Mouse (Mus musculus) stomach, embryonic 14.5 days (tissue): Measurements from ENCODE around the gene Map4k2. TPM values are rescaled to one million over a fixed set of nuclear protein-coding genes. Genes with fewer than 3 reads are reported as not detected.

Source experiments
- ATAC-seq: fragments of 200-750 bp; cut with Nextera tagmentation; 2 replicates; pipeline ENCODE4 v1.8.0; 2017; ENCODE audit warnings: low read depth, moderate TSS enrichment; ENCODE audit not compliant: insufficient number of reproducible peaks, insufficient read depth, low FRiP score
- H3K27ac ChIP-seq: fragments of 300-500 bp; sonication (generic); 2 replicates; pipeline ENCODE4 v1.5.1; 2014; ENCODE audit warnings: mild to moderate bottlenecking, low read length, moderate library complexity, mixed read lengths
- H3K27me3 ChIP-seq: fragments of 300-500 bp; sonication (generic); 2 replicates; pipeline ENCODE4 v1.6.1; 2014; ENCODE audit warnings: low read length, control low read depth, mixed read lengths; ENCODE audit not compliant: control insufficient read depth, insufficient read depth
- H3K36me3 ChIP-seq: fragments of 300-500 bp; sonication (generic); 2 replicates; pipeline ENCODE4 v1.6.1; 2014; ENCODE audit warnings: mild to moderate bottlenecking, control low read depth, low read length, moderate library complexity, mixed read lengths; ENCODE audit not compliant: control insufficient read depth, insufficient read depth
- H3K4me1 ChIP-seq: fragments of 300-500 bp; sonication (generic); 2 replicates; pipeline ENCODE4 v1.6.1; 2014; ENCODE audit warnings: low read length, control low read depth, mixed read lengths; ENCODE audit not compliant: control insufficient read depth, insufficient read depth
- H3K4me2 ChIP-seq: fragments of 300-500 bp; sonication (generic); replicated peaks from 2 replicates; pipeline ENCODE4 v1.6.1; 2014; ENCODE audit warnings: low read depth, low read length, control low read depth
- H3K4me3 ChIP-seq: fragments of 300-500 bp; sonication (generic); 2 replicates; pipeline ENCODE4 v1.5.1; 2014; ENCODE audit warnings: low read depth, low read length, control low read depth
- H3K9ac ChIP-seq: fragments of 300-500 bp; sonication (generic); replicated peaks from 2 replicates; pipeline ENCODE4 v1.6.1; 2014; ENCODE audit warnings: low read depth, mild to moderate bottlenecking, control low read depth, low read length, moderate library complexity, mixed read lengths
- H3K9me3 ChIP-seq: fragments of 300-500 bp; sonication (generic); 2 replicates; pipeline ENCODE4 v1.6.1; 2016; ENCODE audit warnings: low read depth, low read length, control low read depth; ENCODE audit not compliant: control insufficient read depth
- WGBS: fragments of 180-500 bp; shearing (Covaris S2); extraction: QIAGEN DNeasy Blood & Tissue Kit; methylation state at CpG from one replicate; pipeline ENCODE4 v1.1.7; 2014; 5-methylcytosine and 5-hydroxymethylcytosine counted together
- polyA plus RNA-seq: library from polyadenylated mRNA; unstranded; fragments of >200 nt; fragmentation: Nextera tagmentation; extraction: Ambion mirVana; gene quantifications from 2 replicates; pipeline ENCODE4 v1.2.1, GENCODE M21; 2014

Map4k2 gene
- polyA plus RNA-seq, 1 experiment from 2014 or later: 10.0 TPM

DNA sequence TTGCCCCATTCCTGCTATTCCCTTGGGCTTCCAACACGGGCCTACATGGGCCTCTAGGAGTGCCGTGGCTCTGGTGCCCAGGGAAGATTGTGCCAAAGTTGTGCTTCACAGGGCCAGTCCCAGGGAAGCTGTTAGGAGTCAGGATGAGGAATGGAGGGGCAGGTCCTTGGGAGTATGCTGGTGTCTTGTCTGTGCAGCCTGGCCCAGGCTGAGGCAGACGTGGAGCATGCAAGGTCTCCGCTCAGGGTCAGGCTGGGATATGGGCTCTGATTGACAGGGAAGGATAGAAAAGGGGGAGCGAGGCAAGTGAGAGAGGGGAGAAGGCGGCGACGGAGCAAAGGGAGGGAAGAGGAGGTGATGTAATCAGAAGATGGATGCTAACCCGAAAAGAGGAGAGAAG, 16.2 kb upstream of the Map4k2 start:
- peaks cover 8% of the 10 kb centered on the region for H3K4me1 ChIP-seq
- no peak overlapping the region for H3K4me2 ChIP-seq
- no peak overlapping the region for H3K27ac ChIP-seq
- H3K9ac ChIP-seq: no peak overlapping the region
- peaks cover 26% of the 10 kb centered on the region; the same call in 1 of the 2 replicates for H3K36me3 ChIP-seq
- no peak for ATAC-seq
- H3K27me3 ChIP-seq: no peaks in the 10 kb centered on the region
- 73% methylated on average over 9 of the region's 9 CpGs for WGBS
- no peak overlapping the region for H3K4me3 ChIP-seq
- H3K9me3 ChIP-seq: no peaks in the 10 kb centered on the region

DNA sequence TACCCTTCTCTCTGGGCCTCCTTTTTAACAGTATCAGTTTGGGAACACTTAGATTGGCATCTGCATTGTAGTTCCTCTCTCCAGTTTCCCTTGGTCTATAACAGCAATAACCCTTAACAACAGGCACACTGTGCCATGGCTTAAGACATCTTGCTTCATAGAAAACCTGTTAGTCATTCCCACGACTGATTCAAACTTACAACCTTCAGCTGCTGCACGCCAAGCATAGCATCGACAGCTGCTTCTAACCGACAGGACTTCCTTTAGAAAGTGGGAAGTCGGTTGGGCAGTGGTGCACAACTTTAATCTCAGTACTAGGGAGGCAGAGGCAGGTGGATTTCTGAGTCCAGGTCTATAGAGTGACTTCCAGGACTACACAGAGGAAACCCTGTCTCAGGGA, 9.8 kb upstream of the Map4k2 start:
- 58% methylated on average over 5 of the region's 5 CpGs for WGBS
- no peak overlapping the region for H3K27ac ChIP-seq
- H3K4me3 ChIP-seq: no peak overlapping the region
- no peaks in the 10 kb centered on the region for H3K9me3 ChIP-seq
- no peak overlapping the region for H3K9ac ChIP-seq
- H3K4me2 ChIP-seq: no peak overlapping the region
- peaks cover 9% of the 10 kb centered on the region for H3K4me1 ChIP-seq
- H3K27me3 ChIP-seq: no peaks in the 10 kb centered on the region
- no peak for ATAC-seq
- H3K36me3 ChIP-seq: no peaks in the 10 kb centered on the region

DNA sequence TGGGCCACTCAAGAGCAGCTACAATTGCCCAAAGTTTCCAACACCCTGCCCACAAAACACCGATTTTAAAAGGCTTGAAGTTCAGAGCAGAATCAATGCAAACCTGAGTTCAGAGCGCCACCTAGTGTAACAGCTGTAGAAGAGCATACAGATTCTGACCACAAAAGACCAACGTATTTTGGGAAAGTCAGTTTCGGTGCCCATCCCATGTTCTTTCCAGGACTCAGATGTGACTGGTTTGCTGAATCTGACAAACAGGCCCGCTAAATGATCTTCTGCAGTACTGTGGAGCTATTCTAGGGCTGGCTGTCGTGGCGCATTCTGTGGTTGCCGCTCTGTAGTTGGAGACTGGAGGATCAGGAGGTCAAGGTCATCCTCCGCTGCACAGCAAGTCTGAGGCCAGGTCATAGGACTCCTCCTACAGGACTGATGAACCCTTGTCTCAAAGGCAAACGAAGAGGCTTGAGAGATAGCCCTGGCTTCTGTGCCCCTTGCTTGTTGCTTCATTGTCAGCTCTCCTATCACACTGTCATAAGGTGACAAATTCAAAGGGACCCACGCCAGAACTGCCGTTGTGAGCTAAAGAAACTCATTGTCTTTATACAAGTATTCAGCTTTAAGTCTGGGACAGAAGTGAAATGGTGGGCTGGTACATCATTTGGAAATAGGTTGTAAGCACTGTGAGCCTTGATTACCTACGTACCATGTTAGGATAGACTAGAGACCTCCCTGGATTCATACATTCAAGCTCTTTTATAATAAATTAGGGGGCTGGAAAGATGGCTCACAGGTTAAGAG, 9.0 kb upstream of the Map4k2 start:
- H3K4me1 ChIP-seq: peaks cover 16% of the 10 kb centered on the region
- no peak overlapping the region; the same call in 1 of the 2 replicates for H3K4me2 ChIP-seq
- H3K9me3 ChIP-seq: no peaks in the 10 kb centered on the region
- 20% methylated on average over 13 of the region's 13 CpGs for WGBS
- H3K27me3 ChIP-seq: no peaks in the 10 kb centered on the region
- H3K4me3 ChIP-seq: no peak overlapping the region
- no peaks in the 10 kb centered on the region; the same call in 1 of the 2 replicates for H3K36me3 ChIP-seq
- ATAC-seq: no peak
- no peak overlapping the region for H3K9ac ChIP-seq
- no peak overlapping the region for H3K27ac ChIP-seq

DNA sequence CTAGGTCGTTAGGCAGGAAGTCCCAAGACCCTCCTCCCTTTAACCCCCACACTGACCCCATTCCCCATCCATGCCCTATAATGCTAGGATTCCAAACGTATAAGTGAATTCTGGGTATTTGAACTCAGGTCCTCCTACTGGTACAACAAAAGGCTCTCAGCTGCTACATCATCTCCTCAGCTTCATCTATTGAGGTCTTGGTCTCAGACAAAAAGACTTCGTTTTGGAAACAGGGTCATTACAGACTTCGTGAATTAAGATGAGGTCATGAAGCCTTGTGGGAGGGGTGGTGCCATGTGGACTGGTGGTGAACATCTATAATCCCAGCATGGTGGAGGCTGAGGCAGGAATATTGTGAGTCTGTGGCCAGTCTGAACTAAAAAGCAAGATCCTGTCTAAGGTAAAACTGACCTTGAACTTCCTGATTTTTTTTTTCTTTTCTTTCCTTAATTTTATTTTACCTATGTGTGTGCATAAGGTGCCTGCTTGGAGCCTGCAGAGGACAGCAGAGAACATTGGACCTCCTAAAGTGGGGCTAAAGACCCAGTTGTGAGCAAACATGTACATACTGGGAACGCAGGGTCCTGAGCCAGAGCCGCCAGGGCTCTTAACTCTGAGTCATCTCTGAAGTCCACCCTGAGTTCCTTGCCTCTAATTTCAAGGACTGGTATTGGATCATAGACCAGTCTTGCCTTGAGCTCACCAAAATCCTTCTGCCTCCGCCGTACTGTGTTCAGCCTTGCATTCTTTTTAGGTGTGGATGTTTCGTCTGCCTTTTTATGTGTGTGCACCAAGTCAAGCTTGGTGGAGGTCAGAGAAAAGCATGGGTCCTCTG, 7.0 kb upstream of the Map4k2 start:
- no peaks in the 10 kb centered on the region for H3K27me3 ChIP-seq
- no peaks in the 10 kb centered on the region for H3K9me3 ChIP-seq
- no peak overlapping the region for H3K9ac ChIP-seq
- H3K4me3 ChIP-seq: peak overlapping the region; percentile 80
- ATAC-seq: no peak
- peaks cover 17% of the 10 kb centered on the region for H3K36me3 ChIP-seq
- peaks cover 17% of the 10 kb centered on the region for H3K4me1 ChIP-seq
- H3K4me2 ChIP-seq: peak overlapping the region; percentile 25
- peak overlapping the region; percentile 83 for H3K27ac ChIP-seq
- WGBS: 58% methylated on average over 9 of the region's 9 CpGs

DNA sequence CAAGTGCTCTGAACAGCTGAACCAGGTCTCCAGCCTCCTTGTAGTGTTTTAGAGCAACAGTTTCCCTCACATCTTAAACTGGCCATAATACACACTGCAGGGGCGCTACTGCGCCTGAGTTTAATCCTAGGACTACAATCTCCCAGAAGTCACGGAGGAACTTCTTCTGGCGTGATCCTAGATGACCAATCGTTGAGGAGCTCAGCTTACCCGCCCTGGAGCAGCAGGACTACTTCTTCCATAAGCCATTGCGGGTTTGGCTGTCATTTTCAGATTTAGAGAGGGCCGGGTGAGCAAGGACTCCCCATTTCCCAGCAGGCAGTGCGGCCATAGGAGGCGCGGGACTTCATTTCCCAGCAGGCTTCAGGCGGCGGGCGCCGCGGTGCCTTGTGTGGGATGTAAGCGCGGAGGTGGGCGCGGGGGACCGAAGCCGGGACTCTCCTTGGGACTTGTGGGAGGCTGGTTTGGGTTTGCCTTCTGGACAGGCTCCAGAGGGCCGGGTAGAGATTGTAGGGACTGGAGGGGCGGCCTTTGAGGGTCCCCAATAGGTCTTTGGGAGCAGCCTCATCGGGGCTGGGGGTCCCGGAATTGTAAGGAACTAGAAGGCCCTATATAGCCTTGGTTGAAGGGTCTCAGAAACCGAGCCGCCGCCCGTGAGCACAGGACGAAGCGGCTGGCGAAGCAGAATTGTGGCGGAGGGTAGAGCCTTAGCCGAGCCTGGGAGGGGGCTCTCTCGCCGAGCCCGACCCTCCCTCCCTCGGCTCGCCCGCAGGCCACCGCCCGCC, 6.1 kb upstream of the Map4k2 start, which contains the start of gene Men1:
Men1 (plus strand) TSS at position 307 of the 785 bp plus-strand sequence.
- Histone ChIP-seq H3K4me3 (peak within 1 kb of the TSS; percentile 80), H3K27ac (peak within 1 kb of the TSS; percentile 83), H3K4me2 (peak within 1 kb of the TSS; percentile 82), H3K4me1 (peaks cover 20% of the 10 kb centered on the region), H3K27me3 (no peaks in the 10 kb centered on the region), H3K9me3 (no peaks in the 10 kb centered on the region), H3K9ac (peak within 1 kb of the TSS; percentile 77), H3K36me3 (peaks cover 26% of the 10 kb centered on the region)
- peak; percentile 93 for ATAC-seq
- WGBS: under 1% methylated on average over 43 of the region's 43 CpGs

DNA sequence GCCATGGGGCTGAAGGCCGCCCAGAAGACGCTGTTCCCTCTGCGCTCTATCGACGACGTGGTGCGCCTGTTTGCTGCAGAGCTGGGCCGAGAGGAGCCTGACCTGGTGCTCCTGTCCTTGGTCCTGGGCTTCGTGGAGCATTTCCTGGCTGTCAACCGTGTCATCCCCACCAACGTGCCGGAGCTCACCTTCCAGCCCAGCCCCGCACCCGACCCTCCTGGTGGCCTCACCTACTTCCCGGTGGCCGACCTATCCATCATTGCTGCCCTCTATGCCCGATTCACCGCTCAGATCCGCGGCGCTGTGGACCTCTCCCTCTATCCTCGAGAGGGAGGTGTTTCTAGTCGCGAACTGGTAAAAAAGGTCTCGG, 5.5 kb upstream of the Map4k2 start:
- Histone ChIP-seq H3K4me1 (peaks cover 23% of the 10 kb centered on the region), H3K9me3 (no peaks in the 10 kb centered on the region), H3K9ac (peak overlapping the region; percentile 77), H3K27ac (peak overlapping the region; percentile 75), H3K27me3 (no peaks in the 10 kb centered on the region), H3K36me3 (peaks cover 31% of the 10 kb centered on the region), H3K4me2 (peak overlapping the region; percentile 82), H3K4me3 (peak overlapping the region; percentile 80)
- 0% methylated on average over 25 of the region's 25 CpGs for WGBS
- no peak for ATAC-seq

DNA sequence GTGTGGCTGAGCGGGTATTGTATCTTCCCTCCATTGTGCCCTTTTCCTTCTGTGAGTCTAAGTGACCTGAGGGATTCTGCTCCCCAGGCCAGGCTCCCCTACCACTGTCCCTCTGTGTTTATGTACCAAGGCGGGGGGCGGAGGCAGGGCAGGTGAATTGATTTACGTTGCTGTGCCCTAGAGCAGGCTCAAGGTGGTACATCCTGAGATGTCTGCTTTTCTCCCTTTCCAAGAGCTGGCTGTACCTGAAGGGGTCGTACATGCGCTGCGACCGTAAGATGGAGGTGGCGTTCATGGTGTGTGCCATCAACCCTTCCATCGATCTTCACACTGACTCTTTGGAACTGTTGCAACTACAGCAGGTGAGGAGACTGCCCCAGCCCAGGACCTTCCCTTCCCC, 4.0 kb upstream of the Map4k2 start:
- Histone ChIP-seq H3K36me3 (peaks cover 31% of the 10 kb centered on the region), H3K4me3 (no peak overlapping the region), H3K9me3 (no peaks in the 10 kb centered on the region), H3K4me2 (peak overlapping the region; percentile 82; the same call in 1 of the 2 replicates), H3K9ac (no peak overlapping the region), H3K27me3 (no peaks in the 10 kb centered on the region), H3K4me1 (peaks cover 26% of the 10 kb centered on the region), H3K27ac (no peak overlapping the region)
- no peak for ATAC-seq
- 93% methylated on average over 10 of the region's 10 CpGs for WGBS

DNA sequence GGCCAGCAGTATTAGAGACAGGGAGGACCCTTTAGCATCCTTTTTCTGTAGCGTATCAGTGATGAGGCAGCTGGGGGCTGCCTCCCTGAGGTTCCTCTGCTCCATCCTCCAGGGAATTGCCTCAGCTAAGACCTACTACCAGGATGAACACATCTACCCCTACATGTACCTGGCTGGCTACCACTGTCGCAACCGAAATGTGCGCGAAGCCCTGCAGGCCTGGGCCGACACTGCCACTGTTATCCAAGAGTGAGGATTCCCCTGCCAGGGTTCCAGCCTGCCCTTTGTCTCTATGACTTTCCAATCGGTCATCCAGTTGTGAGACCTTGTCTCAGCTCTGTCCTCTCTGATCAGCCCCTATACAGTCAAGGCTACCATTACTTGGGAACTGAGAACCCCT, 2.8 kb upstream of the Map4k2 start:
- H3K27me3 ChIP-seq: no peaks in the 10 kb centered on the region
- H3K27ac ChIP-seq: no peak overlapping the region
- no peak for ATAC-seq
- peaks cover 26% of the 10 kb centered on the region for H3K4me1 ChIP-seq
- H3K9ac ChIP-seq: no peak overlapping the region
- no peaks in the 10 kb centered on the region for H3K9me3 ChIP-seq
- no peak overlapping the region for H3K4me3 ChIP-seq
- peaks cover 31% of the 10 kb centered on the region for H3K36me3 ChIP-seq
- 97% methylated on average over 7 of the region's 7 CpGs for WGBS
- no peak overlapping the region for H3K4me2 ChIP-seq
